Mouse (Mus musculus) brain, embryonic 18.5 days (tissue): Measurements from ENCODE around the gene Slc4a4.
A peak's percentile ranks its signal among the peaks of the same experiment; 100 is the strongest.

Source experiments
- DNase-seq: peaks from one replicate; pipeline ENCODE4 v3.0.0-alpha.2; 2012; ENCODE audit warnings: low read depth, low spot score

Slc4a4 gene

GRCm38 (mm10) chr5:88999793-89000192 lies 113.2 kb downstream of the Slc4a4 start:
- DNase-seq, result no peak

- no peak for DNase-seq
These were observed 114.0 kb downstream of the Slc4a4 start for GRCm38 (mm10) chr5:89000598-89000997.

- no peak for DNase-seq
These were observed 123.5 kb downstream of the Slc4a4 start for GRCm38 (mm10) chr5:89010116-89010515.

- DNase-seq, result no peak
These were observed 125.8 kb downstream of the Slc4a4 start for GRCm38 (mm10) chr5:89012456-89012855.

- DNase-seq, result no peak
These were observed 128.2 kb downstream of the Slc4a4 start for GRCm38 (mm10) chr5:89014782-89015181.

GRCm38 (mm10) chr5:89015878-89016277 lies 129.3 kb downstream of the Slc4a4 start:
- no peak for DNase-seq

- no peak for DNase-seq
These were observed 131.9 kb downstream of the Slc4a4 start for GRCm38 (mm10) chr5:89018537-89018936.

- no peak for DNase-seq
These were observed 137.8 kb downstream of the Slc4a4 start for GRCm38 (mm10) chr5:89024413-89024812.

GRCm38 (mm10) chr5:89027518-89028085 lies 141.0 kb downstream of the Slc4a4 start:
- no peak for DNase-seq

- DNase-seq, result no peak
These were observed 146.0 kb downstream of the Slc4a4 start for GRCm38 (mm10) chr5:89032647-89033046.

- no peak for DNase-seq
These were observed 146.6 kb downstream of the Slc4a4 start for GRCm38 (mm10) chr5:89033256-89033655.

GRCm38 (mm10) chr5:89036147-89036546 lies 149.5 kb downstream of the Slc4a4 start:
- DNase-seq, result no peak

GRCm38 (mm10) chr5:89040814-89041213 lies 154.2 kb downstream of the Slc4a4 start:
- no peak for DNase-seq

- no peak for DNase-seq
These were observed 157.2 kb downstream of the Slc4a4 start for GRCm38 (mm10) chr5:89043846-89044245.

GRCm38 (mm10) chr5:89044801-89045200 lies 158.2 kb downstream of the Slc4a4 start:
- DNase-seq, result no peak

- no peak for DNase-seq
These were observed 165.0 kb downstream of the Slc4a4 start for GRCm38 (mm10) chr5:89051577-89051976.

GRCm38 (mm10) chr5:89052230-89052629 lies 165.6 kb downstream of the Slc4a4 start:
- DNase-seq, result no peak

GRCm38 (mm10) chr5:89055656-89056055 lies 169.0 kb downstream of the Slc4a4 start:
- DNase-seq, result no peak

- DNase-seq, result peak; percentile 57
These were observed 169.8 kb downstream of the Slc4a4 start for GRCm38 (mm10) chr5:89056370-89056769.

GRCm38 (mm10) chr5:89061097-89061496 lies 174.5 kb downstream of the Slc4a4 start:
- DNase-seq, result no peak

GRCm38 (mm10) chr5:89062286-89062685 lies 175.7 kb downstream of the Slc4a4 start:
- no peak for DNase-seq

GRCm38 (mm10) chr5:89067111-89067510 lies 180.5 kb downstream of the Slc4a4 start:
- DNase-seq, result no peak

GRCm38 (mm10) chr5:89068072-89068471 lies 181.5 kb downstream of the Slc4a4 start:
- no peak for DNase-seq

GRCm38 (mm10) chr5:89070051-89070450 lies 183.4 kb downstream of the Slc4a4 start:
- no peak for DNase-seq
